ENCODE assay signal across 8 mouse cellular contexts in genomic region chr6:29166196-29166595, GRCm38 (mm10). TPM values are rescaled to one million over a fixed set of nuclear protein-coding genes. Genes with fewer than 3 reads are reported as not detected.
DNase-seq lines count a peak whose midpoint lies in the region; ATAC-seq and TF ChIP-seq lines count a peak whose summit lies in the region.
"Had no signal": no experiment of that assay in that cellular context is flagged by ENCODE, and none has a peak within 500 bp of the region (broad histone marks: within the 10 kb centered on the region; RNA-seq: fewer than 3 reads in every experiment).

No protein-coding gene starts in this region.

- H3K27me3 ChIP-seq in cerebellum, adult 2 months (ENCODE audit: control insufficient read depth, insufficient read depth, low read length): no peaks in the 10 kb centered on the region
- peaks cover 44% of the 10 kb centered on the region for H3K27me3 ChIP-seq in lung, embryonic 14.5 days (ENCODE audit: insufficient read depth, low read length)

- no peak overlapping the region for H3K9ac ChIP-seq in lung, embryonic 14.5 days
- H3K9ac ChIP-seq: limb, embryonic 15.5 days had no signal

- H3K36me3 ChIP-seq in lung, embryonic 14.5 days (ENCODE audit: insufficient read depth): no peaks in the 10 kb centered on the region
- H3K36me3 ChIP-seq: limb, embryonic 15.5 days had no signal

- DNase-seq in left cerebral cortex, adult 18-20 months (ENCODE audit: low spot score in 2 of 2): peak; percentile 41
- no peak for DNase-seq in left cerebral cortex, adult 11 months (ENCODE audit: low spot score)
- DNase-seq in MN1 (ENCODE audit: low spot score): peak; percentile 78
- peak in 1 of 2 experiments; percentile 63 for DNase-seq in cerebellum, adult 2 months
- DNase-seq in lung, embryonic 14.5 days: peak; percentile 85
- DNase-seq in spleen, postnatal 14 days (ENCODE audit: low spot score in 2 of 2): no peak

- TF ChIP-seq CTCF in cerebellum, adult 2 months (IDR thresholded peaks at IDR 0.05; ENCODE audit: borderline replicate concordance, insufficient read depth, low read depth, low read length): peak; percentile 56; the same call in 1 of the 2 replicates
- TF ChIP-seq CTCF in lung, embryonic 14.5 days (IDR thresholded peaks at IDR 0.05; ENCODE audit: low read depth): peak; percentile 70

- TF ChIP-seq POLR2A in cerebellum, adult 2 months (IDR thresholded peaks at IDR 0.05; ENCODE audit: borderline replicate concordance, insufficient read depth, low read length): no peak

- H3K27ac ChIP-seq in cerebellum, adult 2 months (ENCODE audit: insufficient read depth, low read length): no peak overlapping the region
- H3K27ac ChIP-seq in lung, embryonic 14.5 days (ENCODE audit: low read depth): no peak overlapping the region
- H3K27ac ChIP-seq: limb, embryonic 15.5 days had no signal

- ATAC-seq in hematopoietic stem cell, adult 5-6 weeks (replicated peaks in 1 of 2; ENCODE audit: insufficient read depth in 1 of 2, low FRiP score in 2 of 2, low TSS enrichment in 1 of 2, low read depth in 1 of 2, poor library complexity in 2 of 2, severe bottlenecking in 2 of 2): peak; percentile 24 to 42; a peak in 3 of 4 replicates
- ATAC-seq in lung, embryonic 14.5 days (ENCODE audit: insufficient read depth): no peak

- no peaks in the 10 kb centered on the region for H3K9me3 ChIP-seq in lung, embryonic 14.5 days (ENCODE audit: low read depth, low read length)
- H3K9me3 ChIP-seq: limb, embryonic 15.5 days had no signal

- H3K4me3 ChIP-seq in cerebellum, adult 2 months (replicated peaks; ENCODE audit: insufficient read depth, low read depth, low read length): no peak overlapping the region
- no peak overlapping the region for H3K4me3 ChIP-seq in lung, embryonic 14.5 days (ENCODE audit: low read depth, low read length)
- H3K4me3 ChIP-seq: limb, embryonic 15.5 days had no signal

- no peaks in the 10 kb centered on the region for H3K4me1 ChIP-seq in cerebellum, adult 2 months (ENCODE audit: control insufficient read depth, insufficient read depth, low read length)
- peaks cover 11% of the 10 kb centered on the region for H3K4me1 ChIP-seq in lung, embryonic 14.5 days (ENCODE audit: insufficient read depth)

- H3K4me2 ChIP-seq in lung, embryonic 14.5 days: no peak overlapping the region
- H3K4me2 ChIP-seq: limb, embryonic 15.5 days had no signal

- WGBS in cerebellum, adult 2 months: 0% methylated on average over 1 of the region's 1 CpGs
- WGBS in lung, embryonic 14.5 days: 4% methylated on average over 1 of the region's 1 CpGs

RNA-seq across cellular contexts. Expression of gene Rbm28, which starts 1.4 kb away (rescaled TPM):
- total RNA-seq in left cerebral cortex, adult 18-20 months (2021): 10 to 100 TPM; 40.2 to 44.1 TPM
- polyA plus RNA-seq in cerebellum, adult 2 months (2012; rRNA removed): 44.2 and 45.7 TPM in 2 replicates
- total RNA-seq in hematopoietic stem cell, adult 5-6 weeks (2017): 53.1 and 66.5 TPM in 2 replicates
- 50.9 and 55.1 TPM in 2 replicates for polyA plus RNA-seq in lung, embryonic 14.5 days (2014; fragmentation: Nextera tagmentation; extraction: Ambion mirVana)

RNA-seq across cellular contexts. Expression of gene Prrt4, which starts 13.2 kb away (rescaled TPM):
- 1 to 10 TPM; 3.0 to 3.5 TPM for total RNA-seq in left cerebral cortex, adult 18-20 months (2021)
- polyA plus RNA-seq in cerebellum, adult 2 months (2012; rRNA removed): 5.4 and 5.5 TPM in 2 replicates
- total RNA-seq in hematopoietic stem cell, adult 5-6 weeks (2017): not detected in 2 replicates
- 0.93 and 1.2 TPM in 2 replicates for polyA plus RNA-seq in lung, embryonic 14.5 days (2014; fragmentation: Nextera tagmentation; extraction: Ambion mirVana)

RNA-seq across cellular contexts. Expression of gene Impdh1, which starts 50.0 kb away (rescaled TPM):
- total RNA-seq in left cerebral cortex, adult 18-20 months (2021): 10 to 100 TPM; 56.7 to 58.6 TPM
- polyA plus RNA-seq in cerebellum, adult 2 months (2012; rRNA removed): 52.9 and 54.3 TPM in 2 replicates
- total RNA-seq in hematopoietic stem cell, adult 5-6 weeks (2017): 70.0 and 72.4 TPM in 2 replicates
- 49.3 and 51.6 TPM in 2 replicates for polyA plus RNA-seq in lung, embryonic 14.5 days (2014; fragmentation: Nextera tagmentation; extraction: Ambion mirVana)

Comparison
In these comparisons a context has a peak if more than half of its experiments do, and no peak if none do; other contexts are left out.
1. DNase-seq: peak in left cerebral cortex, adult 18-20 months (2 of 2), MN1 (single experiment) and lung, embryonic 14.5 days (single experiment); none in left cerebral cortex, adult 11 months (single experiment) and spleen, postnatal 14 days (0 of 2).